Mouse (Mus musculus) right cerebral cortex, adult 18-20 months (tissue): ENCODE results near the gene Ssr1.

Experiments used
- DNase-seq: peaks from one replicate; pipeline ENCODE4 v3.0.0; 2022; ENCODE audit warnings: mixed read lengths

Gene Ssr1

GRCm38 (mm10) chr13:37942887-37943331 lies 51.1 kb downstream of the Ssr1 start:
- DNase-seq = no peak

- no peak for DNase-seq
Measured at GRCm38 (mm10) chr13:37941950-37942886, 51.8 kb downstream of the Ssr1 start.

DNA sequence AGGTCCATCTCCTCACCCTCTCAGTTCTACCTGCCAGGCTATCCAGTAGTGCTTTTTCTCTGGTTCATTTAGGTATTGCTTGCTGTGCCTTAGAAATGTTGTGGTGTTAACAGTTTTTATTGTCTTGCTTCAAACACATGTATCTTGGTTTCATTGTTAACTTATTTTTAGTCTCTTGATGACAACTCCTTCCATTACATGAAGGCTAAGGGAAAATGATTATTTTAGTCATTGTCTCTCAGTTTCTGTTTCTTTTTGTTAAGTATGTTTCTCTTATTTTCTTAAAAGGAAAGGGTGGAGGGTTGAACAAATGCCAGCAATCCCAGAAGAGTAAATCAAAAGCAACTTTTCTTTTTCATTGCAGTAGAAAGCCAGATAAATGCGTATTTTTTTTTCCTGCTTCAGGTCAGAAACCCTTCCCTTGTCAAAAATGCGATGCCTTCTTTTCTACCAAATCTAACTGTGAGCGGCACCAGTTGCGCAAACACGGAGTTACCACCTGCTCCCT lies 52.8 kb downstream of the Ssr1 start:
- DNase-seq = no peak

DNA sequence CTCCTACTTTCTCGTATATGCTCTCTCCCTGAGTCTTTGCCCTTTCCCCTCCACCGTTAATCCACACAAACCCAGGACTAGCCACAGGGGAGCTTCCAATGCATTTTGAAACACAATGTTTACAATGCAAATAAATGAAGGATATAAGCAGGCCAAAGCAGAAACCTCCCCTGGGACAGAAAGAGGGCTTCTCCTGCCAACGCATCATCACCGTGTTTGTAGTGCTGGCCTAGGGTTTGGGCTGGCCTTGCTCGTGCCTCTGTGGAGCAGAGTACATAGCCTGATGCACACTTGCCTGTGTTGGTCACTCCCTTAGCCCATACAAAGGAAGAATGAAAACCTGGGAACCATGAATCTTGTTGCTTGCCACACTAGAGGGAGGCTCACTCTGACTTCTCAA lies 53.4 kb downstream of the Ssr1 start:
- no peak for DNase-seq

DNA sequence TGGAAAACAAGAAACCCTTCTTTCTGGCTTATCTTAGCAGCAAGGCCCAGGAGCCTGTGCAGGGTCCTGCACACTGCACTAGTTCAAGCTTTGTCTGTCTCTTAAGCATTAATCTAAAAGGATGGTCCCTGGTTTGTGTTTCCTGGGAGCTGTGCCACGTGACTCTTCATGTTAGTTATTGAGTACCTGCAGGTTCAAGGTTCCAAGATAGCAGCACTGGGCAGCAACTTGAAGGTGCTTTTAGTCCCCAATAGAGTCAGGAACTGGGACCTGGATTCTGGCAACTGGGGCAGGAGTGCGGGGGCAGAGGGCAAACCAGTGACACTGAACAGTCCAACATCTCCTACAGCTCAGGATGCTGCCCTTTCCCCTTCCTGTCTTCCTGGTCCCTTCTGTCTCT lies 53.9 kb downstream of the Ssr1 start:
- no peak for DNase-seq

DNA sequence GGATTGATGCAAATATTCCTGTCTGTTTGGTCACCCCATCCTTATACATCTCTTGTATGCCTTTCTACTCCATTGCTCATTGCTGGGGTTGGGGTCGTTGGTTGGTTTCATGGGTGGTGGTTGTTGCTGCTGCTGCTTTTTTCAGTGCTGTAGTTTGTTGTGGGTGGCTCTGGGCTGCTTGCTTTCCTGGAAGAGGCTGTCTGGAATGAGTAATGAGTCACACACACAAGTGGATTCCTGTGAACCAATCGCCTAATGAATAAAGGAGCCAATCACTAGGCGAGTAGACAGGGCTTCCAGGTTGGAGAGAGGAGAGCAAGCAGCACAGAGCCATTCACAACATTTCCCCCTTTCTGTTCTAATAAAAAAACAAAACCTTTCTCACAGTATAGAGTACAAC lies 57.7 kb downstream of the Ssr1 start:
- no peak for DNase-seq

GRCm38 (mm10) chr13:37934920-37935319 lies 59.1 kb downstream of the Ssr1 start:
- no peak for DNase-seq

- DNase-seq = no peak
Measured at GRCm38 (mm10) chr13:37934075-37934474, 59.9 kb downstream of the Ssr1 start.

GRCm38 (mm10) chr13:37931210-37931922 lies 62.7 kb downstream of the Ssr1 start:
- DNase-seq = no peak

- DNase-seq = no peak
Measured at GRCm38 (mm10) chr13:37930621-37931020, 63.4 kb downstream of the Ssr1 start.

GRCm38 (mm10) chr13:37930091-37930490 lies 63.9 kb downstream of the Ssr1 start:
- no peak for DNase-seq

DNA sequence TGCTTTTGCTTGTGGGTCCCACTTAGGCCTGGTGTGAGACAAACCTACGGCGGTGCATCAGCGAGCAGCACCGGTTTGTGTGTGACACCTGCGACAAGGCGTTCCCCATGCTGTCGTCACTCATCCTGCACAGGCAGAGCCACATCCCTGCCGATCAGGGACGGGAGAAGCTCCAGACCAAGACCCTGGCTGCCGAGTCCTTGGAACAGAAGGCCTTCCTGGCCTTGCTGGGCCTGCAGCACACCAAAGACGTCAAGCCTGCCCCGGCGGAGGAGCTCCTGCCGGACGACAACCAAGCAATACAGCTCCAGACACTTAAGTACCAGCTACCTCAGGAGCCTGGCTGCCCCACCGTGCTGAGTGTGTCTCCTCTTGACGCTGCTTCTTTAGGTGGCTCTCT lies 64.5 kb downstream of the Ssr1 start:
- no peak for DNase-seq

GRCm38 (mm10) chr13:37926394-37926793 lies 67.6 kb downstream of the Ssr1 start:
- DNase-seq = no peak

DNA sequence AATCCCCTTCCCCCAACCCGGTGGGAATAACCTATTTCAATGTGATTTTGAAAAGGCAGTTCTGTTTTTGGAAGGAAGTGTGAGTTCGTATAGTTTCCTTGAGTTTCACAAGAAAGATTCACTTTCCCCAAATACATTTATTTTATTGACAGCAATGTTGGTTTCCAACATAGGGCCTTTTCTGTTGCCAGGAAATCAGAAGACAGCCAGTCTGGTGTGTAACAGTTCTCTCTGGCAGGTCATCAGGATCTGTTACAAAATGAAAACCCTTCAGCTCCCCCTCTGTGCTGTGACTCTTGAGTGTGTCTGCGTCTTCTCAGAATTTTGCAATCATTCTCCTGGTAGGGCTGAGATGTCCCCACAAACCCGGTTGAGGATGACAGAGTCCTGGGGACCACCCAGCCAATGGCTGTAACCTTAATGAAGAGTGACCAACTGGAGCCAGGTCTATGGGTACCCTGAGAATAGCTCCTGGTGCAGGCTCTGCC lies 69.5 kb downstream of the Ssr1 start:
- DNase-seq = no peak

- no peak for DNase-seq
Measured at GRCm38 (mm10) chr13:37923643-37924460, 70.2 kb downstream of the Ssr1 start.

GRCm38 (mm10) chr13:37923091-37923490 lies 70.9 kb downstream of the Ssr1 start:
- no peak for DNase-seq

DNA sequence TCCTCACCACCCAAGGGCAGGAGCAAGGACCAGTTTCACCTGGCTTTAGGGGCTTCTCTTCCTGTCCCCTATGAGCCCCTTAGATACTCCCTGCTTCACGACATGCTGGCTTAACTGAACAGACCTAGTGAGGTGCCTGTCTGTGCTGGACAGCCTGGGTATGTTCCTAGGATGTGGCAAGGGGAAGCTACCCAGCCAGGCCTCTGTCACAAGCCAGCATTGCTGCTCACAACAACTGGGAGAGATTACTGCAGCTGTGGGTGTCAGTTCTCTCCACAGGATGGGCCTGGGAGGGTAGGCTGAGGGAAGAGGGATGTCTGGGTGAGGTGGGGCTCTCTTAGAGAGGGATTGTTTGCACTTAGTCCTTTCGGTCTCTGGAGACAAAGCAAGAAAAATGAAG lies 73.3 kb downstream of the Ssr1 start:
- no peak for DNase-seq

- no peak for DNase-seq
Measured at GRCm38 (mm10) chr13:37919711-37920277, 74.2 kb downstream of the Ssr1 start.

- DNase-seq = no peak
Measured at GRCm38 (mm10) chr13:37918336-37919261, 75.4 kb downstream of the Ssr1 start.
